Mouse (Mus musculus) myocyte (in vitro differentiated cells): ENCODE data around the gene Rundc1. TPM values are rescaled to one million over a fixed set of nuclear protein-coding genes. Genes with fewer than 3 reads are reported as not detected.

Source experiments
- H3K27me3 ChIP-seq: one replicate; pipeline ENCODE4 v1.6.1; 2011; ENCODE audit not compliant: control insufficient read depth, insufficient read depth, insufficient read length
- H3K36me3 ChIP-seq: one replicate; pipeline ENCODE4 v1.6.1; 2011; ENCODE audit not compliant: control insufficient read depth, insufficient read depth
- H3K4me2 ChIP-seq: one replicate; pipeline ENCODE4 v1.6.1; 2011; ENCODE audit warnings: low read depth, control low read depth
- H3K4me3 ChIP-seq: one replicate; pipeline ENCODE4 v1.5.1; 2011; ENCODE audit warnings: mild to moderate bottlenecking, control low read depth, moderate library complexity
- H3K79me2 ChIP-seq: one replicate; pipeline ENCODE4 v1.6.1; 2011; ENCODE audit not compliant: control insufficient read depth, insufficient read depth
- H3ac ChIP-seq: one replicate; pipeline ENCODE4 v1.6.1; 2011; ENCODE audit not compliant: control insufficient read depth, insufficient read length
- CEBPB ChIP-seq: IDR thresholded peaks from 2 replicates; pipeline ENCODE4 v1.6.1; 2011; ENCODE audit warnings: mild to moderate bottlenecking, moderate library complexity; ENCODE audit not compliant: poor library complexity, insufficient read depth, severe bottlenecking
- E2F4 ChIP-seq: IDR thresholded peaks from one replicate; pipeline ENCODE4 v1.6.1; 2011; ENCODE audit warnings: mild to moderate bottlenecking, control low read depth, moderate library complexity; ENCODE audit not compliant: insufficient read depth
- MAX ChIP-seq: IDR thresholded peaks from one replicate; pipeline ENCODE4 v1.6.1; 2011; ENCODE audit warnings: low read depth, mild to moderate bottlenecking, control low read depth
- MYOD1 ChIP-seq, 3 experiments: IDR thresholded peaks; one replicate each; pipeline ENCODE4 v1.6.1; 2011; ENCODE audit warnings: control low read depth in 2 of 3, low read depth in 2 of 3, mild to moderate bottlenecking in 2 of 3, moderate library complexity in 1 of 3; ENCODE audit not compliant: insufficient read length in 2 of 3, control insufficient read depth in 1 of 3
- MYOG ChIP-seq, 3 experiments: IDR thresholded peaks; one replicate each; pipeline ENCODE4 v1.6.1; 2011; ENCODE audit warnings: control low read depth in 2 of 3, low read depth in 2 of 3, mild to moderate bottlenecking in 2 of 3; ENCODE audit not compliant: insufficient read length in 2 of 3, control insufficient read depth in 1 of 3, insufficient read depth in 1 of 3
- POLR2A ChIP-seq: IDR thresholded peaks from one replicate; pipeline ENCODE4 v1.6.1; 2011; ENCODE audit warnings: low read depth, mild to moderate bottlenecking, control low read depth, moderate library complexity; ENCODE audit not compliant: insufficient read length
- POLR2AphosphoS2 ChIP-seq: IDR thresholded peaks from one replicate; pipeline ENCODE4 v1.6.1; 2011; ENCODE audit warnings: low read depth, control low read depth; ENCODE audit not compliant: insufficient read length
- REST ChIP-seq: IDR thresholded peaks from one replicate; pipeline ENCODE4 v1.6.1; 2011; ENCODE audit warnings: mild to moderate bottlenecking, control low read depth, moderate library complexity; ENCODE audit not compliant: insufficient read depth, insufficient read length
- SRF ChIP-seq: IDR thresholded peaks from one replicate; pipeline ENCODE4 v1.6.1; 2011; ENCODE audit warnings: low read depth; ENCODE audit not compliant: control insufficient read depth, insufficient read length
- TCF12 ChIP-seq: IDR thresholded peaks from one replicate; pipeline ENCODE4 v1.6.1; 2011; ENCODE audit warnings: mild to moderate bottlenecking, control low read depth; ENCODE audit not compliant: poor library complexity, insufficient read depth, severe bottlenecking
- TCF3 ChIP-seq: IDR thresholded peaks from one replicate; pipeline ENCODE4 v1.6.1; 2011; ENCODE audit warnings: low read depth, control low read depth; ENCODE audit not compliant: insufficient read length
- USF1 ChIP-seq: IDR thresholded peaks from one replicate; pipeline ENCODE4 v1.6.1; 2011; ENCODE audit warnings: low read depth, mild to moderate bottlenecking, control low read depth, moderate library complexity
- polyA plus RNA-seq: library from polyadenylated mRNA; unstranded; fragments of >200 nt; fragmentation: generic; extraction: Trizol; gene quantifications from one replicate; pipeline ENCODE4 v1.2.1, GENCODE M21; 2012; ENCODE audit warnings: missing spikeins

The Rundc1 gene
- polyA plus RNA-seq, 1 experiment, result 13.6 TPM

DNA sequence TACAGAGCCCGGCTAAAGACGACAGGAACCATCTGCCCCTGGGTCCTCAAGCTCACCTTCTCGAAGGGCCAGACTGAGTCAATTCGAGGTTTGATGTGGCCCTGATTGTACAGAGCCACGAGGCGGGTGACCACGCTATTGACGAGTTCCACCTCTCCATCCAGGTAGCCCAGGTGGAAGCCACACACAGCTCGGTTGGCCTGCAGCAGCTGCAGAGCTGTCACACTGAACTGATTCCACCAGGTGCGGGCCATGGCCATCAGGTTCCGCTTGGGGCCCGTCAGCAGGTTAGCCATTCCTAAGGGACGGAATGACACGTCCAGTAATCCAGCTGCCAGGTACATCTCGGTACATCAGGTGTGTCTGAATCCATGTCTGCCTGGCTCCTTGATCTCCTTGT lies 35.4 kb downstream of the Rundc1 start:
- Histone ChIP-seq H3K27me3 (no peaks in the 10 kb centered on the region), H3K4me3 (no peak overlapping the region)
- TF ChIP-seq POLR2A (no peak), POLR2AphosphoS2 (no peak), MYOG (IDR thresholded peaks at IDR 0.05; ENCODE audit: control insufficient read depth in 1 of 3, insufficient read depth in 1 of 3, insufficient read length in 2 of 3, low read depth in 2 of 3) (no peak), TCF3 (no peak), SRF (no peak), TCF12 (no peak), E2F4 (no peak), CEBPB (no peak), MYOD1 (IDR thresholded peaks at IDR 0.05; ENCODE audit: control insufficient read depth in 1 of 3, insufficient read length in 2 of 3, low read depth in 2 of 3) (no peak), REST (no peak), MAX (no peak), USF1 (no peak)

DNA sequence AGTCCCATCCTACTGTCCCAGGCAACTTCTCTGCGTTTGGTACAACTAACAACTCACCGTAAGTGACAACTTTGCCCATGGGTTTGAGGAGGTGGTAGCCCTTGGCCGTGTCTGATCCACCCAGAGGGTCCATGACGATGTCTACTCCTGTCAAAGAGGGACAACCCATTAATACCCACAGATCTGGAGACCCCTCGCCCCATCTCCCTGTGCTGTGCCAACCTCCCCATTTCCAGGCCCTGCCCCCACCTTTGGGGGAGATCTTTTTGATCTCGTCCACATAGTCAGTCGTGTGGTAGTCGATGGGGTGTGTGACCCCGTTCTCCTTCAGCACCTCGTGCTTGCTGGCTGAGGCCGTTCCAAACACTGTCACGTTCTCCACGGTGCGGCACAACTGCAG lies 37.3 kb downstream of the Rundc1 start:
- Histone ChIP-seq H3ac (no peak overlapping the region), H3K4me2 (no peak overlapping the region), H3K27me3 (no peaks in the 10 kb centered on the region), H3K79me2 (peaks cover 20% of the 10 kb centered on the region), H3K4me3 (no peak overlapping the region), H3K36me3 (peaks cover 29% of the 10 kb centered on the region)
- TF ChIP-seq E2F4 (no peak), MAX (no peak), SRF (no peak), USF1 (no peak), POLR2A (peak; percentile 16)

More for the DNA sequence above, 35.4 kb downstream of the Rundc1 start:
- Histone ChIP-seq H3ac (no peak overlapping the region), H3K4me2 (no peak overlapping the region), H3K36me3 (peaks cover 33% of the 10 kb centered on the region), H3K79me2 (peaks cover 20% of the 10 kb centered on the region)

DNA sequence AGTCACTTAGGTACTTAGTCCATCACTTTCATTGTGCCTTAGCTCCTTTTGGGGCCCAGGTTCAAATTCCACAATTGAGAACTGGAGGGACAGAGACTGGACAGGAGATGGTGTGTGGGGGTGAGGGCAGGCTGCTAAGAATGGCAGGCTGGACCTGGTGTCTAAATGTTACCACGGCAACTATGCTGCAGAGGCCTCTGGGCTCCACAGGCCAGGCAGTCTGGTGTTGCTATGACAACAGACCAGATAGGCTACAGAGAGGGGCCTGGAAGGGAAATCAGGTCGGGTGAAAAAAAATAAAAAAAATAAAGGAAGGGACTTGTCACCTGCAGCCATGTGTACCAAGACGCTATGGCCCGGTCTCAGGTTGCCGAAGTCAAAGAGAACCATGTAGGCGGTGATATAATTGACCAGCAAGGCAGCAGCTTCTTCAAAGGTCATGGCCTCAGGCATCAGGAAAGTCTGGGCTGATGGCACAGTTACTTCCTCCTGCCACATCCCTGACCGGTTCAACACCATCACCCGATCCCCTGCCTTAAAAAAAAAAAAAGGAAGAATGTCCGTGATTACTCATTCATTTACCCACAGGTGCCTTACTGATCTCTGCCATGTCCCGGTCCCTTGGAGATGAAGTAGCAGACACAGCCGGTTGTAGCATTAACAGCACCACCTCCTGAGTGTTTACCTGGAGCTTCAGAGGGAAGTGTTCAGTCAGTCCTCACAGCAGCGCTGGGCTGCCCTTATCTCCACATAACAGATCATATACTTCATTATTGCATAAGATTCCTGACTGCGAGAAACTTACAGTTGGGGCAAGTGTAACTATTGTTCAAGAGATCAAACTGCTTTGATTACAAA lies 37.9 kb downstream of the Rundc1 start:
- no peak overlapping the region for H3K4me2 ChIP-seq
- H3K36me3 ChIP-seq, result peaks cover 24% of the 10 kb centered on the region
- H3K27me3 ChIP-seq, result no peaks in the 10 kb centered on the region
- TF ChIP-seq MYOG (IDR thresholded peaks at IDR 0.05; ENCODE audit: control insufficient read depth in 1 of 3, insufficient read depth in 1 of 3, insufficient read length in 2 of 3, low read depth in 2 of 3) (no peak), CEBPB (no peak), TCF3 (no peak), E2F4 (no peak), MAX (no peak), SRF (no peak), POLR2AphosphoS2 (no peak), MYOD1 (IDR thresholded peaks at IDR 0.05; ENCODE audit: control insufficient read depth in 1 of 3, insufficient read length in 2 of 3, low read depth in 2 of 3) (no peak), POLR2A (no peak)
- no peak overlapping the region for H3ac ChIP-seq
- H3K79me2 ChIP-seq, result peaks cover 20% of the 10 kb centered on the region
- H3K4me3 ChIP-seq, result no peak overlapping the region

DNA sequence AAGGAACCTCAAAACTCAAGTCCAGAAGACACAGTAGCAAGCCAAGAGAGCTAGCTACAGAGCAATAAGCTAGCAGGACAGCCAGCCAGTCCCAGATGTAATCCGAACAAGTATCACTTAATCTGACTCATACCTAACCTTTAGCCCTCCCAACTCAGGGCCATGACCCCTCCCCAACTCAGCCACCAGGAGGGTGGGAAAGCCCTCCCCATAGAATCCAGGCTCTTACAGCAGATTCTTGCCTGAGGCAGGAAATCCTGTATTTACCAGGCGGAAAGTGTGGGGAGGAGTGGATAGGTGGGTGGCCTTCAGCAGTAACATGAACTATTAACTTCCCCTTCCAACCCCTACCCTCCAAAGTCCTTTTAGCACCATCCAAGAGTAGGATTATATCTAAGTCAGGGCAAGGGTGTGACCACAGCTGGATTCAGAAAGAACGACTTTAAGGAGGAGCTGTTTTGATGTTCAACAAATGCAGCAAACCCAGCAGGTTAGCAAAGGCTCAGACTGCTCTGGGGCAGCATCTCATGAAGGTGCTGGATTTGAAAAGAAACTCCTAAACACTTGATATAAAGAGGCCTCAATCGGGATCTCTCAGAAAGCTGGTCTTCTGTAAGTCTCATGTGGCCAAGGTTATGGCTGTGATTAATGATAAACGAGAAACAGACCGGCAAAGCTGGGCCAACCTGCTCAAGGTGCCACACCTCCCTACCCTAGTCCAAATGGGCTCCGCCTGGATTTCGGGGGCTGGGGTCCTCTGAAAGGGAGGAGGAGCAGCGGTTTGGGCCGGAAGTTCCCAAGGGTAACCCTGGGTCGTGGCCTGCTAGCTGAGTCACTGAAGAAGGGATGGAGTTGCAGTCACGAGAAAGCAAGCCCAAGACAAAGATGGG lies 39.6 kb downstream of the Rundc1 start, which contains the start of gene Rnd2:
Rnd2 (plus strand) TSS at position 789 of the 890 bp plus-strand sequence.
- Histone ChIP-seq H3K79me2 (peaks cover 20% of the 10 kb centered on the region), H3K4me2 (peak within 1 kb of the TSS; percentile 83), H3K4me3 (peak within 1 kb of the TSS; percentile 97), H3K36me3 (peaks cover 24% of the 10 kb centered on the region), H3ac (peak within 1 kb of the TSS; percentile 54), H3K27me3 (no peaks in the 10 kb centered on the region)
- TF ChIP-seq TCF3 (no peak), POLR2A (no peak), MYOG (IDR thresholded peaks at IDR 0.05; ENCODE audit: control insufficient read depth in 1 of 3, insufficient read depth in 1 of 3, insufficient read length in 2 of 3, low read depth in 2 of 3) (no peak), TCF12 (no peak), MYOD1 (IDR thresholded peaks at IDR 0.05; ENCODE audit: control insufficient read depth in 1 of 3, insufficient read length in 2 of 3, low read depth in 2 of 3) (no peak), REST (no peak), E2F4 (no peak), POLR2AphosphoS2 (no peak), USF1 (no peak), SRF (no peak), CEBPB (no peak)
